Mouse (Mus musculus): ENCODE measurements around the gene Cav1.

Cav1 gene

DNA sequence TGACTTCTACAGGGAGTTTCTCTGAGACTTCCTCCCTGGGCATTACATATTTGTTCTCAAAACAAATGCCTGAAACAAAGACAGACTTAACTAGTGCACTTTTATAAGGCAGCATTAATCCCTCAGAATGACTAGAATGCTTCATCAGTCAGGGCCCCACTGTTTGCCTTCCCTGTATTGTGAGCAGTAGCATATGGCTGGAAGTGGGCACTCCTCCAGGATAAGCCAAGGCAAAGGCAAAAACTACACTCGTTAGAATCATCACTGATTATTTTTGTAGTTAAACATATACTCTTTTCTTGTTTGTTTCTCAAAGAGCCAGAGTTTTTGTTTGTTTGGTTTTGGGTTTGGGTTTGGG, 11.0 kb downstream of the Cav1 start:
- DNase-seq (ENCODE audit: low spot score): no peak

DNA sequence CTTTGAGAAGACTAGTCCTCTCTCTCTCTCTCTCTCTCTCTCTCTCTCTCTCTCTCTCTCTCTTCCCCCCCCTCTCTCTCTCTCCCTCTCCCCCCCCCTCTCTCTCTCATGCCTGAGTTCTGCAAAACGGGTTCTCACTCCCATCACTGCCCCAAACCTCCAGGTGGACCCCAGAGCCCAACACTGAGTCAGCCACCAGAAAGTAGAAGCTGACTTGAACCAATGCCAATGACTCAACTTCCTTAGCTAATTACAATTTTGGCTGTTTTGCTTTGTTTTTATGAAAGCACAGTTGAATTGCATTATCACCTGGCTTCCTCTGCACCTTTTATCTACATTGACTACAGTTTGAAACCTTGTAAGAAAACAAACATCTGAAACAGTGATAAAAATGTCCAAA, 11.8 kb downstream of the Cav1 start:
- DNase-seq (ENCODE audit: low spot score): no peak

DNA sequence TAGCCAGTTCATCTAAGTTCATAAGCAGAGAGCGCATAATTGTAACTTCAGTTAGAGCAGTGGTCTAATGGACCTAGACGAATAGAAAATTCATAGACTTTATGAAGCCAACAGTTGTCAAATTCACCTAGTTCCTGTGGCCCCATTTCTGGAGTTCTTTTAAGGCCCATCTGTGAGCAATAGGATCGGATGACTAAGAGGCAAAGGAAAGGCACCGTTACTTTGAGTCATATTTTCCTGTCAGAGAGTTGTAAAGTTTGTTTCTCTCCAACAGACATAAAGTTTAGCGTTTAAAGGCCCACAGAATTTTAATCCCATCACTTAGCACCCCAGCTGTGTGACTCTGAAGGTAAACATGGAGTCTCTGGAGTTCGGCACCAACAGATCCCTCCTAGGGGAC, 15.8 kb downstream of the Cav1 start:
- DNase-seq (ENCODE audit: low spot score): no peak

DNA sequence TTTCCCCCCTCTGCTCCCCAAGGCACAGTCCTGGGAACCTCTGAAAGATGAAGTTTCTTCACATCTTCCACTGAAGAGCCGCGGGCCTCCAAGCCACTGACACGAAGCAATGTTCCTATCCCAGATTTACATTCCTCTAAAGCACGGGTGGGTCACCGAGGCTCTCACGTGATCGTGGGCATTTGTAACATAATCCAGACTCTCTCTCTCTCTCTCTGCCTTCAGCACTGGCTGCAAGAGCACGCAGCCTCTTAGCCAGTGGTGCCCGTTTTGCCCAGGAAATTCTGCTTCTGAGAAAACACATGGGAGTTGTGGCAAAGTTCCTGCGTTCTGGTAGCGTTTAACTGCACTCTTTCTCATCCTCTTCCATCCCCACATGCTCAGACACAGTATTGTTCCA, 21.1 kb downstream of the Cav1 start:
- DNase-seq (ENCODE audit: low spot score): no peak

DNA sequence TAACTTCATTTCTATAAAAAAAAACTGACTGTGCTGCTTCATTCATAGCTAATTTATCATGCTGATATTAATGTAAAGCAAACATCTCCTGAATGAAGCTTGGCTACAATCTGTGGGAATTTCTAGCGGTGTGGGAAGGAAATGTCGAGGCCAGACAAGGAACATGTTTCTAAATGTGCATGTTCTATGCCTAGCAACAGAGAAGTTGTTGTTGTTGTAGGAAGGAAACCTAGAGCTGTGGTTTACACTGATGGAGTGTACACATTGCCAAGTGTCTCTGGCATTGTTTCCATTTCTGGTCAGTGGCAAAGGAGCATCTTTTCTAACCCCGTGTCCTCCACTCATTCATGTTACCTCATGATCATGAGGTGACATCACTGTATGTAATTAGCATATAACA, 23.7 kb downstream of the Cav1 start:
- DNase-seq (ENCODE audit: low spot score): no peak

DNA sequence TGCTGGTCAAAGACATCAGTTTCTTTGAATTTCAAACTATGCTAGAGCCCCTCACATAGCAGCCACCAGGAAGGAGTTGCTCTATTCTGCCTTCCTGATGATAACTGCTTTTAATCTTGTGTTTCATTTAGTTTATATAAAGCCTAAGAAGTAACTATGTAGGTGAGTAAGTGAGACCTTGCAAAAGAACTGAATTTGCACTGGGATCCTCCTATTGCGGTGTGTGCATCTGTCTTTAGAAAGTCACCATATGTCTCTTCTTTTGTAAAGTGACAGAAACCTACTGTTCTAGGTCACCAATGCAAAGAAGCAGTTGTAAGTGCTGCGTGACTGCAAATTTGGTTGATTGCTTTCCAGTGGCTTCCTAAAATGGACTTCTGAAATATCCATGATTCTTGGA, 31.6 kb downstream of the Cav1 start:
- no peak for DNase-seq (ENCODE audit: low spot score)

DNA sequence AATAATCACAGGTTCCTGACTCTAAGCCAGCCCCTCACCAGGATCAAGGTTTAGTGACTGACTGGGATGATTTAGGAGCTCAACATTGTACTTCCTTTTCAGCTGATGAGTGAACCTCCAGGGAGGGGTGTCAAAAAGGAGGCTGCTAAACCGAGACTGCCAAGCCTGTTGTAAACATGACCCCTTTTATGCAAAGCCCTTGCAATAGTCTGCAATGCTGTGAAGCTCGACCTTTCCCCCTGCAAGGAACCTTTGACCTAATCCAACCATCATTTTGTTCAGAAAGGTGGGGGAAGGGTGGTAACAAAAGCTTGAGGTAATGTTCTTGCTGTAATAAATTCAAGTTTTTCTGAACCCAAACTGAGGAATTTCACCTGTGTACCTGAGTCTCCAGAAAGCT, 34.3 kb downstream of the Cav1 start:
- no peak for DNase-seq (ENCODE audit: low spot score)

DNA sequence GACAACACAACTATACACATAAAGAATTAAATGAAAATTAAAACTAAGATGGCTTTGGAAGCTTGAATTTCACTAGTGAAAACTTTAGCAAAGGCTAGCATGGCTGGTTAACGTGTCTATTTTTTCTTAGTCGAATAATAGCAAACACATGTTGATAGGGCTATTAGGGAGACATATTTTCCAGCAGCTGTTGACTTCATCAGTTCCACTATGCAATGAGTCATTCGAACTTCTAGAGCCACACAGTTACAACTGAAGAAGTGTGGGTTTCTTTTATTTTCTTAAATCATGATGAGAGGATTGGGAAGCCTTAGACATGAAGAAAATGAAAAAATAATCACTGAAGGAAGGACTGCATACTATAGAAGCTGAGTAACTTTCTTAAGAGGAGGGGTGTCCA, 41.9 kb downstream of the Cav1 start:
- no peak for DNase-seq (ENCODE audit: low spot score)

DNA sequence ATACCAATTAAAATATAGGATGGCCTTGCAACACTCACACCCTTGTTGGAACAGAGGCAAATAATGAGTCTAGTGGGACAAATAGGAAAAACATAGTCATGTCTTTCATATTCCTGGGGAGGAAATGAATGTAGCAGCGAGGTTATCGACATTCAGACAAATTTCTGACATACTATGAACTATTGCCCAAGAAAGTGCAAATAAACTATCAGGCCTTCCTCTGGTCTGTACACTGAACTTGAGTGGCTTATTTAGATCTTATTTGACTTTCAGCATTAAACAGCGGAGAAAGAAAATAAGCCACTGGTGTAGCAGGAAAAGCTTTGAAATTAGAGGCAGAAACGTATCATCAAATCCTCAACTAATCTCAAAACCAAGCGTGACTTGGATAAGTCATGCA, 44.7 kb downstream of the Cav1 start:
- DNase-seq (ENCODE audit: low spot score): no peak

DNA sequence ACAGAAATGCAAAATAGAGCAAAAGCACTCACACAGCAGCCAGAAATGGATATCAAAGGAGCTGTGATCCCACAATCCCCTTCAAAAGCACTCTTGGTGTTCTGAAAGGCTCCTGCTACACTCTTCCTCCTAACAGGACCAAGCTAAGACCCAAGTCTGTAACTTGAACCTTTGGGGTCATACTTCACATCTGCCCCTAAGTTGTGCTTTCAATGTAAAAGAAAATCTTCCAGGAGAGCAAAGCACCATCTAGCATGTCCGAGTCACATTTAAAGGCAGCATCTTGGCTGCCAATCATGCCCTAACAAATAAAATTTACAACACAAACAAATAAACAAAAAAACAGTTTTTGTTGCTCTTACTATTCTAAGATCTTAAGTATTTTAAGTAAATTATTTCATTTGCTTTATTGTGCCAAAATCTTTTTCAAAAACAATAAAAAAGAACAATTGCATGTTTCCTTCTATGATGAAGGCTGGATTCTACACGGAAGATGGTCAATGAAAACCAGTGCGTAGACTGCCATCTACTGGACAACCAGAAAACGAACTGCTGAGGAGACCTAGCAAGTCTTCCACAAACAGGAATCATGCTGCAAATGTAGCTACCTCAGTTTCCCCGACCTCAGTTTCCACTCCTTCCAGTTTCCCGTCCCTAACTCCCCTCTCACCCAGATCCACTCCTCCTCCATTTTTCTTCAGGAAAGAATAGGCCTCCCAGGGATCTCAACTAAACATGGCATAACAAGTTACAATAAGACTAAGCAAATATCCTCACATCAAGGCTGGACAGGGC, 53.0 kb downstream of the Cav1 start:
- DNase-seq (ENCODE audit: low spot score): peak; percentile 22

DNA sequence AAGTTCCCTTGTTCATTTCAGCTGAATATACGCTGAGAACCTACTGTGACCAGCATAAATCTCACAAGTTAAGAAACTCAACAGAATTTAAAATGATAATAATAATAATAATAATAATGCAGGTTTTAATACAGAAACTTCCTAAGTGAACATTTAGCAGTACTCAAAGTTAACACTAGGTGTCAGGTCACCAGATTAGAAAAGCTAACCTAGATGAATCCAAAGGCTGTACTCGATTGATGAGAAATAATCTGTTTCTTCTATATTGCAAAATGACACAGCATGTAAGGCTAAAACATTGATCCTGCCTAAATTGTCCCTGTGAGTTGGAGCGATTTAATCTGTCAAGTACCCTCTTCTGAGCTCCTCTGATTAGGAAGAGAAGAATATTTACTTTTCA, 56.6 kb downstream of the Cav1 start:
- no peak for DNase-seq (ENCODE audit: low spot score)

DNA sequence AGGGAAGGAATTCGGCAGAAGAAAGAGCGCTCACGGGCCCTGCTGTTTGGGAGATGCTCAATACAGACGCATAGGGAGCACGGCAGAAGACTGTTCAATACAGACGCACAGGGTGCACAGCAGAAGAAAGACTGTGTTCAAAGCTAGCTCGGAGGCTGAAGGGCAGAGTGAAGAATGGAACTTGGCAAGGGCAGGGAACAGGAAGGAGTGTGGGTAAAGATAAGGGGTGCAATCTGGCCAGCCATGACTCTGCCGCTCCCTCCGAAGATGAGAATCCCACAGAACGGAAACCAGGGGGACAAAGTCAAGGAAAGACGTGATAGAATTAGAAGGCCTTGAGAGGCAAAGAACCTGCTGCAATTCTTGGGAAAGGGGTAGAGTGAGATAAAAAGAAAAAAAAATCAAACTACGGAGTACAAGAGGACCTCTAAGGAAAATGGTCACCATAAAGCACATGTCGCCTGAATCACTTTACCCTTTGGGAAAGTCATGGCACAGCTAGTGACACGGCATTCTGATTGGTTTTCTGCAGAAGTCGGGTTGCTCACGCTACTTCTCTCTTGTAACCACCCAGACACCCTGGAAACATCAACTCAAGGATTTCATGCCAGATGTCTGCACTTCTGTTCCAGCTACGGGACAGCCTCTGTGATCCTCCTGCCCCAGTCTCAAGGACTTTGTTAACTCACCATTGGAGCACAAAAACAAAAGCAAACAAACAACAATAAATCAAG, 57.5 kb downstream of the Cav1 start:
- no peak for DNase-seq (ENCODE audit: low spot score)

DNA sequence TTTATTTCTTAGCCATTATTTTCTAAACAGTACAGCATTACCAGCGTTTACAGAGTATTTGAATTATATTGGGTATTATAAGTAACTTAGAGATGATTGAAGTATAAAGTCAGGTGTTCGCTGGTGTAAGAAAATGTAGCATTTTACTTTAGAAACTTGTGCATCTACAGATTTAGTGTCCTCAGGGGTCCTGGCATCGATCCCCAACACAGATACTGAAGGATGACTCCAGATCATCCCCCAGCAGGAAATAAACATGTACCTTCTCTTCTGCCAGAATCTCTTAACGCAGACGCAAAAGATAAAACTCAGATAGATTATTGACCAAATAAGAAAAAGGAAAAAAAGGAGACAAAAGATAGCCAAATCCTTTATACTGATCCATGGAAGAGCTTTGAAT, 68.2 kb downstream of the Cav1 start:
- DNase-seq (ENCODE audit: low spot score): no peak

DNA sequence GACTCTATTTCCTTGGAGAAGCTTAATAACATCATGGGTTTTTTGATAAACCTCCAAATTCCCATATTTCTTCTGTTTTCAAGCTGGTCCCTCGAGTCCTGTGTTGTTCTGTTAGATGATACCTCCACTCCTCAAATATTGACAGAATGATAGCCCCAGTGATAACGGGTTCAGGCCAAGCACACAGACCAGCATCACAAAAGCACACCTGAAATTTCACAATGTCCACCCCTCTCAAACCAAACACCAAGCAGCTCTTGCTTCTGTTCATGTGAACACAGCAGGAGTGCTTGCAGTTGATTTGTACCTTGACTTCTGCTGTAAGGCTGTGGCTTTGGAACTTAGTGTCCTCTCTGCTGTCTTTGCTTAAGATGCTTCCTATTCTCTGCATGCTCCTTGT, 71.2 kb downstream of the Cav1 start:
- no peak for DNase-seq (ENCODE audit: low spot score)

DNA sequence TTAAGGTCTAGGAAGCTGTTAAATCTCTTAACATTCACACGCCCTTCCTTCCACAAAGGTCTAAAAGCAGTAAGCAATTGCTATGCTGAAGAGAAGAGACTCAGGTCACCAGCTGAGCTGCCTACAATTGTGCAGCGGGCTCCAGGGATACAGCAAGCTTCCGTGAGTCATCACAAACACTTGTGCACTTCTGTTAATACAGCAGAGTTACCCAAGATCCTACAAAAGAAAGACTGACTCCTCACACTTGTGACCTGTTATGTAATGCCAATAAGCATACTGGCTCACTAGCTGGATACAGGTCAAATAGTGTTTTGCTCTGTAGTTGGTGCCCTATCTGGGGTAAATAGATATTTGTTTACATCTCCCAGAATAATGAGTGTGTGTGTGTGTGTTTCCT, 74.0 kb downstream of the Cav1 start:
- no peak for DNase-seq (ENCODE audit: low spot score)

DNA sequence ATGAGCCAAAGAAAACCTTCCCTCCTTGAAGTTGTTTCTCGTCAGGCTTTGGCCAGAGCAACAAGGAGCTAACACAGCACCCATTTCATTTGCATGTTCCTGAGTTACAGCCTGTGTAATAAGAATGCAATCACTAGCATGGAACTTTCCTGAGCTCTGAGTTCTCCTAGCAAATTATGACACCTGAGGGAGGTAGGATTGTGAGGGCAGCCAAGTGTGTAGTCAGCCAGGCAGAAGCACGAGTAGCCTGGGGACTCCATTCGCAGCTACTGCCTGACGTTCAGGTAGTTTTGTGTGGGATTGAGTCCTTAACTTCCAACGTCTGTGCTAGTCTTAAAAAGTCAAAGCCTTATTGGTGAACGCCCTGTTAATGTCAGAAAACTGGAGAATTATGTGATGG, 75.6 kb downstream of the Cav1 start:
- DNase-seq (ENCODE audit: low spot score): no peak

DNA sequence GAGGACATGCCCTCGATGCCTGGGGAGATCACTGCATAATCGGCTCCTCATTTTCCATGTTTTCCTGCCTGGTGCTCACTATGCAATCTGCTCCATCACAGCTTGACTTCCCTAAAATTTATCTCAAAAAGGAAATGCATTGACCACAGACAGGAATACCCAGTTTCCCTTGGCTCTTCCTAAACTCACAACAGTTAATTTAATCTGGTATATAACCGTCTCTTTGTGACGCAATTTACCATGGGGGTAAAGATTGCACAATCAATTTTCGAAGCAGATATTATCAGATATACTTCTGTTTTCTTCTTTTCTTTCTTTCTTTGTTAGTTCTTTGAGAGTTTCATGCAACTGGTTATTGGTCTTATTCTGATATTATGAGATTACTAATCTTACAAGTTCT, 79.4 kb downstream of the Cav1 start:
- no peak for DNase-seq (ENCODE audit: low spot score)

DNA sequence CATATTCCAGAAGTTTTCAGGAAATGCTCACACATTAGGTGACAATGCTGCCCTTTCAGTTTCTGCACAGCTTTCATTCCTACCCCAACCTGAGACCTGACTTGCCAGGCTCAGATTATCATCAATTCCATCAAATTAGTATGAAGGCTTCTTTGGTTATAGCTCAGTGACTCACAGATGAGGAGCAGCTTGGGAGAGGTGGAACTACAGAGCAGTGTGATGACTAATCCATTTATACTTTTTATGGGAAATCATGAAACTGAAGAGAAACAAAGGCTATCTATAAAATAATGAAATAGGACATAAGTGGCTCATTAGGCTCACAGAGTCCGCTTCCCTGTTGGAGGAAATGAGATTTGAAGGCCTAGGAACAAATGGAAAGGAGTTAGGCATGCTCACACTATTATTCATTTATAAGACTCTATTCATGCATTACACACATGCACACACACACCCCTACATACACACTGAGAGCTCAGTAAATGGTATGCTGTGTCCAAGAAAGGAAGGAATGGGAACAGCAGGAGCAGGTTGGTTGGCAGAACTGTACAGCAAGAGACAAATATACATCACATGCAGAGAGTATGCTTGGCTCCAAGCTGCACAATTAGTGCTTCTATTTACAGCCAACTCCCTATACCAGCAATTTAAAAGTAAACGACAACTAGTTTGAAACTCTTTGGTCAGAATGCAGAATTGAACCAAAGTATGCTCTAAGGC, 82.0 kb downstream of the Cav1 start:
- DNase-seq (ENCODE audit: low spot score): no peak

All from MN1 (cell line).